Mouse (Mus musculus) gastrocnemius, adult 18-20 months (tissue): ENCODE data around the gene Fam207a. TPM values are rescaled to one million over a fixed set of nuclear protein-coding genes. Genes with fewer than 3 reads are reported as not detected.

Source experiments
- DNase-seq: peaks from one replicate; pipeline ENCODE4 v3.0.0; 2021; ENCODE audit warnings: low spot score
- total RNA-seq, 2 experiments: library from RNA; stranded (reverse); gene quantifications; 2 replicates each; pipeline ENCODE4 v1.2.3; 2021

Fam207a gene
- total RNA-seq, 2 experiments from 2014 or later, result 6.9 to 8.7 TPM

GRCm38 (mm10) chr10:77502967-77503922 is 12.3 kb downstream of the Fam207a start:
- no peak for DNase-seq

- no peak for DNase-seq
Measured at GRCm38 (mm10) chr10:77500636-77501035, 14.9 kb downstream of the Fam207a start.

GRCm38 (mm10) chr10:77498254-77498653 is 17.3 kb downstream of the Fam207a start:
- no peak for DNase-seq

GRCm38 (mm10) chr10:77497185-77497584 is 18.4 kb downstream of the Fam207a start:
- DNase-seq, result no peak

GRCm38 (mm10) chr10:77492885-77493284 is 22.7 kb downstream of the Fam207a start:
- DNase-seq, result no peak

GRCm38 (mm10) chr10:77491585-77491984 is 24.0 kb downstream of the Fam207a start:
- DNase-seq, result no peak

GRCm38 (mm10) chr10:77488168-77488567 is 27.4 kb downstream of the Fam207a start:
- DNase-seq, result no peak

- DNase-seq, result no peak
Measured at GRCm38 (mm10) chr10:77485786-77486185, 29.8 kb downstream of the Fam207a start.

- DNase-seq, result peak; percentile 31
Measured at GRCm38 (mm10) chr10:77484205-77484935, 31.2 kb downstream of the Fam207a start.

- no peak for DNase-seq
Measured at GRCm38 (mm10) chr10:77481814-77482213, 33.8 kb downstream of the Fam207a start.

GRCm38 (mm10) chr10:77479972-77480371 is 35.6 kb downstream of the Fam207a start:
- DNase-seq, result no peak

- no peak for DNase-seq
Measured at GRCm38 (mm10) chr10:77476907-77477306, 38.7 kb downstream of the Fam207a start.

- no peak for DNase-seq
Measured at GRCm38 (mm10) chr10:77472188-77472587, 43.4 kb downstream of the Fam207a start.

GRCm38 (mm10) chr10:77471512-77471911 is 44.1 kb downstream of the Fam207a start:
- DNase-seq, result no peak

GRCm38 (mm10) chr10:77470763-77471162 is 44.8 kb downstream of the Fam207a start:
- peak; percentile 90 for DNase-seq

- no peak for DNase-seq
Measured at GRCm38 (mm10) chr10:77468675-77469074, 46.9 kb downstream of the Fam207a start.

GRCm38 (mm10) chr10:77467407-77467806 is 48.2 kb downstream of the Fam207a start:
- DNase-seq, result no peak

GRCm38 (mm10) chr10:77465902-77466301 is 49.7 kb downstream of the Fam207a start:
- DNase-seq, result no peak

GRCm38 (mm10) chr10:77464181-77464936 is 51.2 kb downstream of the Fam207a start:
- DNase-seq, result no peak

- no peak for DNase-seq
Measured at GRCm38 (mm10) chr10:77461161-77461560, 54.4 kb downstream of the Fam207a start.

- no peak for DNase-seq
Measured at GRCm38 (mm10) chr10:77457701-77458100, 57.9 kb downstream of the Fam207a start.

GRCm38 (mm10) chr10:77456507-77456906 is 59.1 kb downstream of the Fam207a start:
- DNase-seq, result peak; percentile 64
